Mouse (Mus musculus) heart, adult 8-10 months (tissue): ENCODE measurements around the gene Unc13b. TPM values are rescaled to one million over a fixed set of nuclear protein-coding genes. Genes with fewer than 3 reads are reported as not detected.

Source experiments
- DNase-seq: peaks from one replicate; pipeline ENCODE4 v3.0.0; 2022; ENCODE audit warnings: low spot score
- total RNA-seq, 4 experiments: library from RNA; stranded (reverse); gene quantifications; 2 replicates each; pipeline ENCODE4 v1.2.4; 2022

Gene Unc13b
- total RNA-seq, result 10 to 100 TPM in 3 of 4 experiments, 1 to 10 TPM in 1; 7.7 to 11.7 (median 10.1) TPM

DNA sequence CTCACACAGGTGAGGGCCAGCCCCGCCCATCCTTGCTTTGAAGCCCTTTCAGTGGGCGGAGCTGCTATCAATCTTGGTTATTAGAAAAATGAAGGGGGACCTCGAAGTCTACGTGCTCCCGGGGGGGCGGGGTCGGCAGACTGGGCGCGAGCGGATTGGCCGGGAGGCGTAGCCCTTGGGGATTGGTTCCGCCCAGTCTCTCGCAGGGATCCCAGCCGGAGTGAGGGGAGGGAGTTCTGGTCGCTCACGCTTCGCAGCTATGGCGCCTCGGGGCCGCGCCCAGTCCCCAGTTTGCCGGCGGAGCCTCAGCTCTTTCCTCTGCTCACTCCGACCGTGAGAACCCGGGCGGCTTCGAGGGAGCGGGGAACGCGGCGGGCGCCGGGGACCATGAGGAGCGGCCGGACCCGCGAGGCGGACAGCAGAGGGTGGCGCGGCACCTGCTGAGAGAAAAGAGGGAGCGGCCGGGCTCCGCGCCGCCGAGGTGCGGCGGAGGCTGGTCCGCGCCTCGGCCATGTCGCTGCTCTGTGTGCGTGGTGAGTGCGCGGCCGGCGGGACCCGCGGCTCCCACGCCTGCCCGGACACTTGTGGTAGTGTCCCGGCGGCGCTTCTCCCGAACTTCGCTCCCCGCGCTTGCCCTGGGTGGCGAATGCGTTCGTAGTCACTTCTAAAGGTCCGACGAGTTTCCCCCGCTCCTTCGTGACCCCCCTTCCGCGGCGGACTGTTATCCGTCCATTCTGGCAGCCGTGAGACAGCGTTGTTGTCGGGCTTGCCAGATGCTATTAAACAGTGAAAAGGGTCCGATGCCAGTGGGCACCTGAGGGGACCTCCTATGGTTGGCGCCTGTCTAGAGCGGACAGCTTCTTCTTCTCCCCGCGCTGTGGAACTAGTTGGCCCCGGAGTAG is at the start of gene Unc13b:
Gene Unc13b, plus strand, starts transcription at position 201 of the 902 bp plus-strand sequence.
- DNase-seq, result peak; percentile 89

DNA sequence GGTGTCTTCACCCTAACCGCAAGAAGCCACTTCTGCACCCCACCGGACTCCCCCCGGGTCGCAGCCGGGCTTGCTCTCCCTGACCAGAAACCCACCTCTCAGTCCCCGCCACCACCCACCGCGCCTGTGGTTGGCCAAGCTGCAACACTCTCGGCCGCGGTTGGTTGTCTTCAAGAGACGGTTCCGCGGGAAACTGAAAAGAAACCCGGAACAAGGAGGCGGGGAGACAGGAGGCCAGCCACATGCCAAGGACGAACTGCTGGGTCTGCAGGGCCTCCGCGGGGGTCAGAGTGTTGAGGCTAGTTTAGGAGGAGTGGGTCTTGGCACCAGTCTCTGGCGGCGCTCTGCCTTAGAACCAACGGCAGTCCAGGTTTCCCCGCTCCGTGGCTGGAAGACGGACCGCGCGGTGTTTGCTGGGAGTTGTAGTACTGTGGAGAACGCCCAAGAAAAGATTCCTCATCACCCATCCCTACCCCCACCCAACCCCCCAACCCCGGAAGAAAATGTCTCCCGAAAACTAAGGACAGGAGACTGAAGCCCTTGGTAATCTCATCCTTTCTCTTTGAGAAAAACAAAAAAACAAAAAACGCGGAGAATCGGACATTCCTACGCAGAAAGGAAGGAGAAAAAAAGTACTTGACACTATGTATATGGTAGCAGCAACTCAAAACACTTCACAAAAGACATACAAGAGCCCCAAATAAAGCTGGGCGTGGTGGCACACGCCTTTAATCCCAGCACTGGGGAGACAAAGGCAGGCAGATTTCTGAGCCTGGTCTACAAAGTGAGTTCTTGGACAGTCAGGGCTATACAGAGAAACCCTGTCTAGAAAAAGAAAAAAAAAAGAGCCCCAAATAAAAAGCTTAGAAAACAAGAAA is 48.4 kb upstream of the Unc13b start, which contains the start of gene Fancg:
Gene Fancg, minus strand, starts transcription at position 346 of the 878 bp plus-strand sequence.
- peak; percentile 88 for DNase-seq

GRCm38 (mm10) chr4:43012091-43012490 is 46.7 kb upstream of the Unc13b start:
- no peak for DNase-seq

DNA sequence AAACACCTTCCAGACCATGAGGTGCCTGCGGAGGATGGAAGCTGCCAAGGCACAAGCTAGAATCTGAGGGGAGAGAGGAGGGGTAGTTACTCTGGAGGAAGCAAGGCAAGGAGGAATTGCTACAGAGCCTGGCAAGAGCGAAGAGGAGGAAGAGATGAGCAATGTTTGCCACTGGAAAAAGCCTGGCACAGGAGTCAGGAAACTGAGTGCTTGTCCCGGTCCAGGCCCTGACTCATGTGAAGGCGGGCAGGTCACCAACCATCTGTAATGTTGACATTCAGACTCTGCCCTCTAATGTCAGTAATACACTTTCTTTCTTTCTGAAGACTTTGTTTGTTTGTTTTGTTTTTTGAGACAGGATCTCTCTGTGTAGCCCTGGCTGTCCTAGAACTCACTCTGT is 40.6 kb upstream of the Unc13b start:
- DNase-seq, result no peak

DNA sequence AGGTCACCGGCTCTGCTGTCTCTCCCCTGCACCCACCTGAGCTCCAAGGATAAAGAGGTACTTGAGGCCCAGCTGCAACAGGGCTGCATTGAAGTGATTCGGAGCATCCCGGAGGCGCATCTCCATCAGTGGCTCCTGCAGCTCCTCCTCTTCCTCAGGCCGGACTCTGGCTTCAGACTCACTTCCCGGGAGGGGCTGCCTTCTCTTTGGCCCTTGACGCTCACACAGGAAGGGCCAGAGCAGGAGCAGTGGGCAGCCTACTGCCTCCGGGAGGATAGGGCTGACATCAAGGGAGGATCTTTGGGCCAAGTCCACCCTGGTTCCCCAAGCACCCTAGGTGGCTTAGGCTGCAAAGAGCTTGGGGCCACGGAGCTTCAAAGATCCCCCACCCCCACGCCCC is 39.6 kb upstream of the Unc13b start:
- no peak for DNase-seq

DNA sequence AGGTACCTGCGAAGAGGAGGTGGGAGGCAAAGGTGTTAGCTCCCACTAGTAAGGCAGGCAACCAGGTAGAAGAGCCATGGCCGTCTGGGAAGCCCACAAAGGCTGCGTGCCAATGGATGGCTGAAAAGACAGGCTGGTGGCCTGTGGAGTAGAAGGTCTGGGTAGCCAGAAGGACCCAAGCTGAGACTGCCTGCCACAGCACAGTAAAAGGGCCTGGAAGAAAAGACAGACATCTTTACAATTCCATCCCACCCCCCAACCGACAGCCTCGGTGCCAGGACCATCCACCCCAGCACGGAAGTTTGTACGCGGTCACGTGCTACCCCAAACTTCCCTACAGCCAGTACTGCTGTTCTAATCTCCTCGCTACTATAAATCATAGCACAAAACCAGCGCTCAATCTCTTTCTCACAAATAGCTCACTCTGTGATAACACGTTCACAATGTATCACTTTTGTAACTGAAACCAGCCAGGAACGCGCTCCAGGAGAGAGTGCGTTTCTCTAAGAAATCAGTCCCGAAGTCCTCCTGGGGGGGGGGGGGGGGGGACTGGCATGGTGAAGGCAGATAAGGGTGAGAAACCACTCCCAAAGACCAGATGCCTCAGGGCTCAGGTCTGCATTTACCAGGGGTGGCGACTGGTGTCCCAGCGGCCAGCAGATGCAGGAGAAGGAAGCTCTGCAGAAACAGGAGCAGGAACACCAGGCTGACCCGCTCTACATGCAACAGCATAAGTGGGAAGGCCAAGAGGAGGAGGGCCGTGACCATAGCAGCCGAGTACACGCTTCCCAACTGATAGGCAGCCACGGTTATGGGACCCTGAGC is 38.9 kb upstream of the Unc13b start:
- DNase-seq, result no peak

DNA sequence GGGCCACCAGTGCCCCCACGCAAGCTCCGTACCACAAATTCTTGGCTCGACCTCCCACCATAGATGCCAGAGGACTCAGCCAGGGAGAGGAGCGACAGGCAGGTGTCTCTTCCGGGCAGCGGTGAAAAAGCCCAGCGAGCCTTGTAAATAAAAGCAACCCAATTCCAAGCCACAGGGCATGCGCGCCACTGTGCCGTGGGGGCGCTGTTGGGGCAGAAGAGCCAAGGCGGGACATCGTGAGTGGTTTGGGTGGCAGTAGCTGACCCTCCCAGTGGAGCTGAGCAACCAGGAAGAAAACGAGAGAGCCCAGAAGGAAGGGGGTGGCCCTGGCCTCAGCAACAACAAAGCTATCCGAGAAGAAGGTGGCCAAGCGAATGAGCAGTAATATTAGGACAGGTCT is 37.9 kb upstream of the Unc13b start:
- no peak for DNase-seq

GRCm38 (mm10) chr4:43021341-43021740 is 37.4 kb upstream of the Unc13b start:
- DNase-seq, result no peak

- no peak for DNase-seq
Measured at GRCm38 (mm10) chr4:43024673-43025072, 34.1 kb upstream of the Unc13b start.

GRCm38 (mm10) chr4:43025084-43025960 is 33.4 kb upstream of the Unc13b start, which contains the start of gene Pigo:
Gene Pigo (minus strand): TSS chr4:43025819.
- DNase-seq, result peak; percentile 90

- DNase-seq, result no peak
Measured at GRCm38 (mm10) chr4:43029121-43029520, 29.6 kb upstream of the Unc13b start.

DNA sequence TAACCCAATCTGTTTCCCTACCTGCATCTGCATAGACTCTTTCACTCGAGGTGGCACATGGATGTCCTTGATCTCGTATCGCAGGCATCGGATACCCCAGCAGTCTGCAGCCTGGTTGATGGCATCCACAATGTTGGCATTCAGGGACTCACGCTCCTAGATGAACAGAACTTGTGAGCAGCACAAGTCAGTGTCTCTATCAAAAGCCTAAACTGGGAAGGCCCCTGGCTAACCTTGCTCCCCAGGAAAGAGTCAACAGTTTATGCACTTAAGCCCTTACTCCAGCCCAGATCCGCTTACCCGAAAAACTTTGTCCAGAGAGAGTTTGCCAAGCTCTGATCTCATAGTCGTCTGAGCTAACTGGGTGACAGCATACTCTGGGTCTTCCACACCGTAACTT is 29.0 kb upstream of the Unc13b start:
- DNase-seq, result no peak

DNA sequence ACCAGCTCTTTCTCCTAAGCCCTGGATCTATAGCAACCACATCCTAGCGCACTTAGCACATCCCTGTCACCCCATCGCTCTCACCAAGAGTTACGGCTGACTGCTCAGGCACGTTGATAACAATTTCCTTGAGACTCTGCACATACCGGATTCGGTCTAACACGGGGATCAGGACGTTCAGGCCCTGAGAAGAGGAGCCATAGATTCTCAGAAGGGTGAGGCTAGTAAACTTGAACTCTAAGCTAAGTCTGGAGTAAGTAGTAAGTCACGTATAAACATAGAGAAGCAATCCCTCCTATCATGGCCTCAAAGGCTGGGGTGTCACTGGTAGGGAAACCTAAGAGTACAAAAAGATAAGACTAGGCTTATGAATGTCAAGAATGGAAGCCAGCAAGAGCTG is 28.4 kb upstream of the Unc13b start:
- DNase-seq, result no peak

DNA sequence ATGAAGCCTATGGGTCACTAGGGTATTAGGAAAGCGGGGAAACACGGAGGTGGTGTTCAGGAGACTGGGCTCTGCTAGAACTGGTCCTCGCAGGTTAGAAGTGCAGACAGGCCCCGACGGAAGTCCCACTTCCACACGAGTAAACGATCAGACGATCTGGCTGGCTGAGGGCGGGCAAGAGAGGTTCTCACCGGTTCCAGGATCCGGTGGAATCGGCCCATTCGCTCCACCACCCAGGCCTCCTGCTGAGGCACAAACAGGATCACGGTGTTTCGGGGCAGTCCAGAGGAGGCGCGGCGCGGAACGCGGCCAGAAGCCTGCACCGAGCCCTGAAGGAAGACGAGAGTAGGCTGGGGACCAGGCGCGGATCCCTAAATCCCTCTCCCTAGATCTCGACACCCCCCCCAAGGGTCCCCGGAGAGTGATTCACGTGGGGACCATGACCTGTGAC is 27.9 kb upstream of the Unc13b start:
- no peak for DNase-seq

DNA sequence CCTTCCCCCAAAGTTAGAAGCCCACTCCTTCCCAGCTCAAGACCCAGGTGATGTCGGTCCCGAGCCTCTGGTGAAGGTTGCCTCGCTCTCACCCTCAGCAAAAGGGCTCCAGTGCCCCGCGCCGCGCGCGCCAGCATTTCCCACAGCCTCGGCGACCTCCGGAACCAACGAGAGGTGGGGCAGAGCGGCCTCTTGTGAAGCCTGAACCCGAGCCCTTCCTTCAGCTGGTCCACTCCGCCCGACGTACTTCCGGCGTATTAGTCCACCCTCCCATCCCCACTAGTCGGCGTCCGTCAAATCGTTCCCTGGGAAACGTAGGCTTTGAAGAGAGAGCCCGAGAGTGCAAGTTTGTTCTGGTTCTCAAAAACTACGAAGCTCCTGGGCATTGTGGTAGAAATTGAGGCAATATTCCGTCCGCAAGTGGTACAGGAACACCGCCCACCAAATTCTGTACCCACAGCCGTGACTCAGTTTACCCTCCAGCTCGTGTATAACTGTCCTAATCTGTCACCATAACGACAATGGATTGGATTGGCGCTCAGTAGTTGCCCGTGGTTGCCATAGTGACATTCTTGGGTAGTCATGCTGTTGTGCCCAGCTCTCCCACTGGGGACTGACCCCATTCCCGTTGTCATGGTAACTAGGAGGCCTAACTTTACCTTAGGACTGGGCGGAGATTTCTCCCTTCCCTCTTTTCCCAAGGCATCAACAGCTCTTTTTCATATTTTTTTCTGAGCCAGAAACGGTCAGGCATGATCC is 27.3 kb upstream of the Unc13b start, which contains the start of gene Stoml2:
Gene Stoml2, minus strand, starts transcription at position 474 of the 759 bp plus-strand sequence.
- DNase-seq, result peak; percentile 94

DNA sequence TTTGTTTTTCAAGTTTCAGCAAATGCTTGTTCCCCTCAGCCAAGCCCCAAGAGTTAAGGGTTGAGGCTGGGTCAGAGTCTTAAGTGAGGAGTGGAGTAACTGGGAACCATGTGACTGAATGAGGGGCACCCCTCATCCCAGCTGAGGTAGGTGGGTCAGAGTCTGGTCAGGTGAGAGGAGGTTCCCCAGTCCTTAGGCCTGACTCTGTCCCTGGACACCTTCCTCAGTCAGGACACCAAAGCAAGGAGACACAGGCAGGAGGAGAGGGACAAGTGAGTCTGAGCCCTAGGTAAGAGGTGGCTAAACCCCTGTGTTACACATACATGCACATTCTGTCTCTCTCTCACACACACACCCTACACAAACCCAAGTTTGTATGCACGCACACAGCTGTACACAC is 26.3 kb upstream of the Unc13b start:
- DNase-seq, result no peak

- DNase-seq, result no peak
Measured at GRCm38 (mm10) chr4:43033481-43033880, 25.3 kb upstream of the Unc13b start.

DNA sequence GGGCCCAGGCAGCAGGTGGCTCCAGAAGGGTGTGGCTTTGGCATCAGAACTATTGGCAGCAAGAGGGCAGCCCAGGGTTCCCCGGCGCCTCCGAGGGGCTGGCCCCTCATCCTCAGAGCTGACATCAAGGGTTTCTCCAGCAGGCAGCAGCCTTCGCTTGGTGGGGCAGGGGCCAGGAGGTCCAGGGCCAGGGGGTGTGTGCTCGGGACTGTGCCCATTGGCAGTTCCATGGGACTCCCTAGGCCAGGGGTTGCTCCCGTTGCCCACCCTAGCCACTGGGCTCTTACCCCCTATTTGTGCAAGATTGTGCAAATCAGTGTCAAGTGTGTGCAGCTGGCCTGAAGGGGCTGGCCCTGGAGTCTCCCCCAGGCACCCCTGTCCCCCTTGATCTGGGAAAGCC is 22.9 kb upstream of the Unc13b start:
- no peak for DNase-seq

GRCm38 (mm10) chr4:43036356-43036755 is 22.4 kb upstream of the Unc13b start:
- DNase-seq, result no peak
